Mouse (Mus musculus) embryonic facial prominence, embryonic 13.5 days (tissue): ENCODE measurements around the gene 9330161L09Rik. TPM values are rescaled to one million over a fixed set of nuclear protein-coding genes. Genes with fewer than 3 reads are reported as not detected.
A peak's percentile ranks its signal among the peaks of the same experiment; 100 is the strongest.

ENCODE experiments used
- ATAC-seq: fragments of 200-750 bp; cut with Nextera tagmentation; 2 replicates; pipeline ENCODE4 v1.8.0; 2017; ENCODE audit warnings: low read depth; ENCODE audit not compliant: insufficient number of reproducible peaks, insufficient read depth, low FRiP score, low TSS enrichment
- H3K27ac ChIP-seq: fragments of 300-500 bp; sonication (generic); 2 replicates; pipeline ENCODE4 v1.5.1; 2015; ENCODE audit warnings: moderate library complexity, mild to moderate bottlenecking, inconsistent platforms
- H3K27me3 ChIP-seq: fragments of 300-500 bp; sonication (generic); 2 replicates; pipeline ENCODE4 v1.6.1; 2015; ENCODE audit warnings: mild to moderate bottlenecking, inconsistent platforms
- H3K36me3 ChIP-seq: fragments of 300-500 bp; sonication (generic); 2 replicates; pipeline ENCODE4 v1.6.1; 2015; ENCODE audit warnings: mild to moderate bottlenecking, inconsistent platforms
- H3K4me1 ChIP-seq: fragments of 300-500 bp; sonication (generic); 2 replicates; pipeline ENCODE4 v1.6.1; 2015; ENCODE audit warnings: inconsistent platforms
- H3K4me2 ChIP-seq: fragments of 300-500 bp; sonication (generic); 2 replicates; pipeline ENCODE4 v1.6.1; 2015; ENCODE audit warnings: moderate library complexity, mild to moderate bottlenecking, inconsistent platforms
- H3K4me3 ChIP-seq: fragments of 300-500 bp; sonication (generic); 2 replicates; pipeline ENCODE4 v1.5.1; 2015; ENCODE audit warnings: mild to moderate bottlenecking, inconsistent platforms
- H3K9ac ChIP-seq: fragments of 300-500 bp; sonication (generic); 2 replicates; pipeline ENCODE4 v1.6.1; 2015; ENCODE audit warnings: mild to moderate bottlenecking, inconsistent platforms
- H3K9me3 ChIP-seq: fragments of 300-500 bp; sonication (generic); 2 replicates; pipeline ENCODE4 v1.6.1; 2016; ENCODE audit warnings: inconsistent platforms
- WGBS: fragments of 180-500 bp; shearing (Covaris S2); methylation state at CpG from one replicate; pipeline ENCODE4 v1.1.7; 2015; ENCODE audit warnings: mixed read lengths; 5-methylcytosine and 5-hydroxymethylcytosine counted together
- polyA plus RNA-seq: library from polyadenylated mRNA; unstranded; fragments of >200 nt; fragmentation: Nextera tagmentation; extraction: Ambion mirVana; gene quantifications from 2 replicates; pipeline ENCODE4 v1.2.1, GENCODE M21; 2015

The 9330161L09Rik gene
- polyA plus RNA-seq, 1 experiment from 2014 or later = 0.63 TPM

- H3K36me3 ChIP-seq = peaks cover 17% of the 10 kb centered on the region
- H3K4me2 ChIP-seq = peak within 1 kb of the TSS; percentile 87
- peak within 1 kb of the TSS; percentile 93 for H3K9ac ChIP-seq
- H3K4me1 ChIP-seq = peaks cover 30% of the 10 kb centered on the region
- H3K27me3 ChIP-seq = no peaks in the 10 kb centered on the region
- ATAC-seq = peak; percentile 99
- no peaks in the 10 kb centered on the region for H3K9me3 ChIP-seq
- peak within 1 kb of the TSS; percentile 93 for H3K4me3 ChIP-seq
- WGBS = 2% methylated on average over 33 of the region's 33 CpGs
- peak within 1 kb of the TSS; percentile 44; the same call in 1 of the 2 replicates for H3K27ac ChIP-seq
These were observed 18.3 kb upstream of the 9330161L09Rik start, which contains the start of gene Ddx24 for GRCm38 (mm10) chr12:103425729-103426470. Gene Ddx24, minus strand, starts transcription at chr12:103425830.

- H3K9me3 ChIP-seq = no peaks in the 10 kb centered on the region
- H3K36me3 ChIP-seq = peaks cover 17% of the 10 kb centered on the region
- peak overlapping the region; percentile 87 for H3K4me2 ChIP-seq
- H3K9ac ChIP-seq = peak overlapping the region; percentile 93
- no peaks in the 10 kb centered on the region for H3K27me3 ChIP-seq
- peak overlapping the region; percentile 93 for H3K4me3 ChIP-seq
- peaks cover 33% of the 10 kb centered on the region for H3K4me1 ChIP-seq
- 8% methylated on average over 33 of the region's 33 CpGs for WGBS
- H3K27ac ChIP-seq = no peak overlapping the region
- ATAC-seq = peak; percentile 8; the same call in 1 of the 2 replicates
These were observed 17.6 kb upstream of the 9330161L09Rik start for GRCm38 (mm10) chr12:103425016-103425728.

GRCm38 (mm10) chr12:103408144-103408543 lies 524 bp upstream of the 9330161L09Rik start:
- ATAC-seq = no peak
- Histone ChIP-seq H3K27me3 (no peaks in the 10 kb centered on the region), H3K9ac (no peak overlapping the region), H3K9me3 (no peaks in the 10 kb centered on the region), H3K4me3 (no peak overlapping the region), H3K4me2 (no peak overlapping the region), H3K27ac (no peak overlapping the region), H3K36me3 (peaks cover 98% of the 10 kb centered on the region), H3K4me1 (no peaks in the 10 kb centered on the region)
- WGBS = 94% methylated on average over 10 of the region's 10 CpGs

- no peak overlapping the region for H3K4me2 ChIP-seq
- H3K9ac ChIP-seq = no peak overlapping the region
- no peak overlapping the region for H3K27ac ChIP-seq
- H3K4me1 ChIP-seq = no peaks in the 10 kb centered on the region
- H3K9me3 ChIP-seq = no peaks in the 10 kb centered on the region
- peaks cover 81% of the 10 kb centered on the region for H3K36me3 ChIP-seq
- ATAC-seq = no peak
- 88% methylated on average over 18 of the region's 18 CpGs for WGBS
- H3K27me3 ChIP-seq = no peaks in the 10 kb centered on the region
- no peak overlapping the region for H3K4me3 ChIP-seq
These were observed 3.5 kb downstream of the 9330161L09Rik start for GRCm38 (mm10) chr12:103404131-103404530.

GRCm38 (mm10) chr12:103396751-103397150 lies 10.9 kb downstream of the 9330161L09Rik start:
- peaks cover 6% of the 10 kb centered on the region for H3K4me1 ChIP-seq
- peaks cover 13% of the 10 kb centered on the region; the same call in 1 of the 2 replicates for H3K36me3 ChIP-seq
- ATAC-seq = no peak
- 51% methylated on average over 7 of the region's 7 CpGs for WGBS
- no peak overlapping the region for H3K9ac ChIP-seq
- H3K4me2 ChIP-seq = no peak overlapping the region
- H3K27ac ChIP-seq = no peak overlapping the region
- H3K27me3 ChIP-seq = no peaks in the 10 kb centered on the region
- H3K9me3 ChIP-seq = no peaks in the 10 kb centered on the region
- no peak overlapping the region for H3K4me3 ChIP-seq

DNA sequence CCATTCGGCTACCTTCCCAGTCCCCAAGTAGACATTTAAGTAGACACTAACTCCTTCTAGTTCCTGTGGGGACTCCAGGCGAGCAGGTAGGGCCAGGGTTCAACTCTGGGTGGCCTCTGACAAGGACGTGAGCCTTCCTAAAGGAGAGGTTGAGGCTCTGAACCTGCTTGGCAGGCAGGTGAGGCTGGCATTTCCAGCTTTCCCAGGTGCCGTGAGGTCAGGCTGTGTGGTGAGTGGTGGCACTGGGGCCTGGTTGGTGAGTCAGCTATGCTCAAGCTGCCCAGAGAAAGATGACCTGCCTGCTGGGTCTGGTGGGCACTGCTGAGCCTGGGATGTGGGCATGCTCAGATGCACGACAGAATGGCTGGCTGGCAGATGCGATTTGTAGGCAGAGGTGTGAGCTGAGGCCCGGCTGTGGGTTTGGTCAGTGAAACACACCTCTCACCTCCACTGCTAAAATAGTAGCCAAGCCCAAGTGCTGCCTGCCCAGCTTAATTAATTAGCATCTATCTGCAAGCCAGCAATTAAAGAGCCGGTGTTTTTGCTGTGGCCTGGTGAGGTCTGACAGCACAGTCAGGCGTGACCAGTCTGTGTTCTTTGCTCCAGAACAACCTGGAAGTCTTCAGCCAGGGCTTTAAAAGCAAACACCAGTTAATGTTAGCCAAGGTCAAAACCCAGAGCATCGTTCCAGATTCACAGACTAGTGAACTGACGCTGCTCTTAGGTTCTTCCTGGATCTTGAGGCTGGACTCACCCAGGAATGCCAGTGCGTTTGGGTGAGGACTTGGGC lies 11.9 kb downstream of the 9330161L09Rik start:
- Histone ChIP-seq H3K4me2 (no peak overlapping the region), H3K4me3 (no peak overlapping the region), H3K36me3 (0 out of 2 replicates have a peak, but pooled peaks cover 4% of the 10 kb centered on the region), H3K27me3 (no peaks in the 10 kb centered on the region), H3K9ac (no peak overlapping the region), H3K4me1 (peaks cover 6% of the 10 kb centered on the region), H3K9me3 (no peaks in the 10 kb centered on the region), H3K27ac (no peak overlapping the region)
- no peak for ATAC-seq
- WGBS = 81% methylated on average over 12 of the region's 12 CpGs

DNA sequence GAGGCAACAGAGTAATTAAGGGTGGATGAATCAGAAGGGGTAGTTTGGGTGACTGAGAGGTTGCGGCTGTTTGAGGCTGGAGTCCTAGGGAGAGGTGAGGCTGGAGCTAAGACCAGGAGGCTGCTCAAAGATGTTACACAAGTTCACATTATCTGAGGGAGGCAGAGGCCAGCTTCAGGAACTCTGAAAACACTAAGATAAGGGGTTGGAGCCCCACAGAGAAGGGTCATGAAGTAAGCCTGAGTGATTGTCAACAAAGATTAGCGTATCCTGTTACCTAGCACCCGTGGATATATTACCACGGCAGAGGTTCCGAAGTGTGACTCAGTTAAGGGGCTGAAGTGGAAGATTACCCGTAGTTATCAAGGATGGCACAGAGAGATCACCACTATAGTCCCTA lies 14.1 kb downstream of the 9330161L09Rik start:
- Histone ChIP-seq H3K36me3 (no peaks in the 10 kb centered on the region), H3K9ac (no peak overlapping the region), H3K4me1 (peaks cover 20% of the 10 kb centered on the region), H3K9me3 (no peaks in the 10 kb centered on the region), H3K4me3 (no peak overlapping the region), H3K27ac (no peak overlapping the region), H3K4me2 (no peak overlapping the region), H3K27me3 (no peaks in the 10 kb centered on the region)
- 61% methylated on average over 6 of the region's 6 CpGs for WGBS
- ATAC-seq = no peak

DNA sequence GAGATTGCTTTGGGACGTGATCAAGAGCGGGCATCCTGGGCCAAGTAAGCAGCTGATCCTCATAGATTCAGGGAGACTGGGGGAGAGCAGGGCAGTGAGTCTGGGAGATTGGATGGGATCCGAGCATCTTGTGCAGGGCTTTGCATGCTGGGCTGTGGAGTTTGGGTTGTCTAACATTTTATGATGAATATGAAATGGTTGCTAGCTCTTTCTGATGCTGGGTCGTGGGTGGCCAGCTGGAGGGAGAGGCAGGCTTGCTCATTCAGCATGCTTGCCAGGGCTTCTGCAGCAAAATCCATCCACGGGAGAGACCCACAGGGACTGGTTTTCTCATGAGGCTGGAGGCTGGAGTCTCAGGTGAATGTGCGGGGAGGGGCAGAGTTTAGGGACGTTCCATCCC lies 16.5 kb downstream of the 9330161L09Rik start:
- Histone ChIP-seq H3K4me2 (no peak overlapping the region), H3K9me3 (no peaks in the 10 kb centered on the region), H3K27me3 (no peaks in the 10 kb centered on the region), H3K4me1 (peaks cover 14% of the 10 kb centered on the region), H3K4me3 (no peak overlapping the region), H3K36me3 (no peaks in the 10 kb centered on the region), H3K9ac (peak overlapping the region; percentile 27; the same call in 1 of the 2 replicates), H3K27ac (no peak overlapping the region)
- ATAC-seq = no peak
- WGBS = 83% methylated on average over 7 of the region's 7 CpGs

- H3K27ac ChIP-seq = no peak overlapping the region
- H3K4me2 ChIP-seq = peak overlapping the region; percentile 81; the same call in 1 of the 2 replicates
- ATAC-seq = no peak
- H3K27me3 ChIP-seq = no peaks in the 10 kb centered on the region
- no peaks in the 10 kb centered on the region for H3K9me3 ChIP-seq
- H3K36me3 ChIP-seq = no peaks in the 10 kb centered on the region
- peak overlapping the region; percentile 32; the same call in 1 of the 2 replicates for H3K9ac ChIP-seq
- 76% methylated on average over 4 of the region's 4 CpGs for WGBS
- H3K4me1 ChIP-seq = peaks cover 14% of the 10 kb centered on the region
- H3K4me3 ChIP-seq = no peak overlapping the region
These were observed 17.6 kb downstream of the 9330161L09Rik start for GRCm38 (mm10) chr12:103389982-103390381.

DNA sequence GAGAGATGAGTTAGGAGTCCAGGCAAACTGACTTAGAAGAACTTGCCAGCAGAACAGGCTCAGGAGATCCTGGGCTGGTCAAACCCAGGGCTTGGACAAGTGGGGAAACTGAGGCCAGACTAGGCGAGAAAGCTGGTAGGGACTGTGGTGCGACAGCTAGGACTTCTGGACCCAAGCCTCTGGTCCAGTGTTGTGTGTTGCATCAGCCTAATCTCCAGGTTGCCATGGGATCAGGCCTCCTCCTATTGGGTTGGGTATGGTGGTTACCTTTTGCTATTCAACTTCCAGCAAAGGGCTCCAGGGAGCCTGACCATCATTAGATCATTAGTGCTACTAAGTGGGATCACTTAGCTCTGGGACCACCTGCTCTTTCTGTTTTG lies 18.3 kb downstream of the 9330161L09Rik start:
- Histone ChIP-seq H3K9ac (peak overlapping the region; percentile 92), H3K27ac (no peak overlapping the region), H3K4me1 (peaks cover 14% of the 10 kb centered on the region)

More for the DNA sequence above, 18.3 kb downstream of the 9330161L09Rik start:
- Histone ChIP-seq H3K9me3 (no peaks in the 10 kb centered on the region), H3K36me3 (no peaks in the 10 kb centered on the region), H3K4me2 (peak overlapping the region; percentile 81), H3K27me3 (no peaks in the 10 kb centered on the region), H3K4me3 (peak overlapping the region; percentile 79)
- WGBS = 65% methylated on average over 2 of the region's 2 CpGs
- ATAC-seq = no peak
